Mouse (Mus musculus) central nervous system, embryonic 18 days (tissue): Measurements from ENCODE around the gene Coq8b. TPM values are rescaled to one million over a fixed set of nuclear protein-coding genes. Genes with fewer than 3 reads are reported as not detected.

Experiments used
- polyA plus RNA-seq: library from polyadenylated mRNA; depleted of rRNA; stranded (reverse); fragments of >200 nt; gene quantifications from 2 replicates; pipeline ENCODE4 v1.2.3, GENCODE M21; 2012; rRNA removed

Coq8b gene
- 31.9 and 34.2 TPM in 2 replicates for polyA plus RNA-seq

GRCm38 (mm10) chr7:27232781-27233281 is at the start of gene Coq8b:
Gene Coq8b (plus strand): TSS chr7:27233023.

GRCm38 (mm10) chr7:27195681-27196611 is 36.9 kb upstream of the Coq8b start, which contains the start of the genes BC024978 and Snrpa:
Gene BC024978 (plus strand): TSS chr7:27195781.
Gene Snrpa (minus strand): TSS chr7:27196271.

DNA sequence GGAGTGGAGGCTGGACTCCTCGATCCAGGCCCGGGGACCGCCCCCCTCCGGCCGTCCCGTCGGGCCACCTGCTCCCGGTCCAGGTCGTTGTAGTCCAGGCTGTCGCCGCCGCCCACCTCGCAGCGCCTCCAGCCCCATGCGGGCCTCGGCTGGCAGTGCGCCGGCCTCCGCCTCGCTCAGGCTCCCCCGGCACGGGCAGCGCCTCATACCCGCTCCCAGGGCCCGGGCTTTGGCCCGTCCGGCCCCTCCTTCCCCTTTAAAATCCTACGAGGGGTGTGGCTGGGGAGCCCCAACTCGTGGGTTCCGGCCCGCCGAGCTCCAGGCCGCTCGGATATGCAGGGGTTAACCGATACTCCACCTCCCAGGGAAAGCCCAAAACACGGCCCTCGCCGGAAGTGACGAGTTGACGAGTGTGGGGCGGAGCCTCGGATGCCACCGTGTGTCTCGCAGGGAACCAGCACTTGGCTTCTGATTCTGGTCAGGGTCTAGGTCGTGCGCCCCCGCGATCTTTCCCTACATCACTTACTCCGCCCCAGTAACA is 4.5 kb upstream of the Coq8b start, which contains the start of gene Itpkc:
Gene Itpkc, minus strand, starts transcription at position 381 of the 541 bp plus-strand sequence.

DNA sequence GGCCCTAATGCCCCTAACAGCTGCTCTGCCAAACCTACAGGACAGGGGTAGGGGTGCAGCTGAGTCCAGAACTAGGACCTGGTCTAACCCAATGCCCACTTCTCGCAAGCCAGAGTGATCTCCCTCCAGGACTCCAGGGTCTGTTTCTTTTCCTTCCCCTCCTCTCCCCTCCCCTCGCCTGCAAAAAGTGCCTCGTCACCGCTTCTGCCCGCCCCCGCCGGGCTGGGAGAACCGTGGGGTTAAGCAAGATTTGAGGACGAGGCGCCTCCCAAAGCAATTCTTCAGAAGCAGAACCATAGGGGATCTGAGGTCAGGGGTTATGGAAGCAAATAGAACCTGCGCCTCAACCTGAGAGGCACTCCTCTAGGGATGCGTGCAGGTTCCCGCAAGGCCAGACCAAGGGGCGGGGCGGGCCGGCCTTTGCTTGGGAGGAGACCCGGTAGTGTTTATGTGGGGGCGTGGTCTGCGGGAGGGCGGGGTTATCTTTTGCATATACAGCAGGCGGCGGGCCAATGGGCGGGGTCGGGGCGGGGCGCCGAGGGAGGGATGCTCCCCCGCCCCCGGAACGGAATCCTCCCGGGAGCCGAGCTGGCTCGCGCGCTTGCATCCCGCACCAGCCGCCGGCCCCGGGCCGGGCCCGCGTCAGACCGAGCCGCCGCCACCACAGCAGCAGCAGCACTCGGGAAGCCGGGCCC is 25.5 kb downstream of the Coq8b start, which contains the start of gene Numbl:
Gene Numbl, plus strand, starts transcription at position 229 of the 695 bp plus-strand sequence.

Other genes with a start within 250 kb of the Coq8b start
- gene Cyp2a12, start 203.9 kb upstream of the Coq8b start, polyA plus RNA-seq = not detected in 2 replicates
- gene Cyp2f2, start 113.1 kb upstream of the Coq8b start, polyA plus RNA-seq = 0.08 and 0.17 TPM in 2 replicates
- not detected in 2 replicates for gene Cyp2t4, start 79.3 kb upstream of the Coq8b start, polyA plus RNA-seq
- 107 and 114 TPM in 2 replicates for gene Egln2, start 66.2 kb upstream of the Coq8b start, polyA plus RNA-seq
- 81.9 and 86.8 TPM in 2 replicates for gene Rab4b, start 54.1 kb upstream of the Coq8b start, polyA plus RNA-seq
- 0.07 TPM in 1 of 2 replicates, not detected in the other for gene Gm21983, start 51.9 kb upstream of the Coq8b start, polyA plus RNA-seq
- 11.9 and 25.3 TPM in 2 replicates for gene Mia, start 51.9 kb upstream of the Coq8b start, polyA plus RNA-seq
- 8.8 and 9.5 TPM in 2 replicates for gene BC024978, start 37.2 kb upstream of the Coq8b start, polyA plus RNA-seq
- 313 and 339 TPM in 2 replicates for gene Snrpa, start 36.8 kb upstream of the Coq8b start, polyA plus RNA-seq
- 13.8 and 14.0 TPM in 2 replicates for gene Itpkc, start 4.4 kb upstream of the Coq8b start, polyA plus RNA-seq
- 93.9 and 103 TPM in 2 replicates for gene Numbl, start 25.4 kb downstream of the Coq8b start, polyA plus RNA-seq
- 26.0 and 28.6 TPM in 2 replicates for gene Ltbp4, start 104.7 kb downstream of the Coq8b start, polyA plus RNA-seq
- 100 and 119 TPM in 2 replicates for gene Shkbp1, start 123.0 kb downstream of the Coq8b start, polyA plus RNA-seq
- gene Gm20479, start 124.4 kb downstream of the Coq8b start, polyA plus RNA-seq = 0.23 and 0.27 TPM in 2 replicates
- gene Sptbn4, start 214.7 kb downstream of the Coq8b start, polyA plus RNA-seq = 53.2 and 53.7 TPM in 2 replicates
- 13.4 and 15.1 TPM in 2 replicates for gene Blvrb, start 215.0 kb downstream of the Coq8b start, polyA plus RNA-seq
- gene Sertad3, start 240.7 kb downstream of the Coq8b start, polyA plus RNA-seq = 5.5 and 6.5 TPM in 2 replicates